Mouse (Mus musculus): ENCODE measurements around the gene Vti1a.

- no peak for TF ChIP-seq CTCF (IDR thresholded peaks at IDR 0.05)
- no peak for TF ChIP-seq EP300 (IDR thresholded peaks at IDR 0.05)
These were observed 32.1 kb downstream of the Vti1a start for GRCm38 (mm10) chr19:55348187-55348586.

Measured in lung, postnatal 0 days (tissue).